Mouse (Mus musculus): ENCODE data around the gene Wbp1. TPM values are rescaled to one million over a fixed set of nuclear protein-coding genes. Genes with fewer than 3 reads are reported as not detected.

Wbp1 gene
- total and polyA plus RNA-seq, 3 experiments: 19.3 to 27.5 (median 24.1) TPM

GRCm38 (mm10) chr6:83071220-83071619, 50.1 kb downstream of the Wbp1 start (continued):
- TF ChIP-seq USF1 (IDR thresholded peaks at IDR 0.05; ENCODE audit: low read depth, low read length): no peak

DNA sequence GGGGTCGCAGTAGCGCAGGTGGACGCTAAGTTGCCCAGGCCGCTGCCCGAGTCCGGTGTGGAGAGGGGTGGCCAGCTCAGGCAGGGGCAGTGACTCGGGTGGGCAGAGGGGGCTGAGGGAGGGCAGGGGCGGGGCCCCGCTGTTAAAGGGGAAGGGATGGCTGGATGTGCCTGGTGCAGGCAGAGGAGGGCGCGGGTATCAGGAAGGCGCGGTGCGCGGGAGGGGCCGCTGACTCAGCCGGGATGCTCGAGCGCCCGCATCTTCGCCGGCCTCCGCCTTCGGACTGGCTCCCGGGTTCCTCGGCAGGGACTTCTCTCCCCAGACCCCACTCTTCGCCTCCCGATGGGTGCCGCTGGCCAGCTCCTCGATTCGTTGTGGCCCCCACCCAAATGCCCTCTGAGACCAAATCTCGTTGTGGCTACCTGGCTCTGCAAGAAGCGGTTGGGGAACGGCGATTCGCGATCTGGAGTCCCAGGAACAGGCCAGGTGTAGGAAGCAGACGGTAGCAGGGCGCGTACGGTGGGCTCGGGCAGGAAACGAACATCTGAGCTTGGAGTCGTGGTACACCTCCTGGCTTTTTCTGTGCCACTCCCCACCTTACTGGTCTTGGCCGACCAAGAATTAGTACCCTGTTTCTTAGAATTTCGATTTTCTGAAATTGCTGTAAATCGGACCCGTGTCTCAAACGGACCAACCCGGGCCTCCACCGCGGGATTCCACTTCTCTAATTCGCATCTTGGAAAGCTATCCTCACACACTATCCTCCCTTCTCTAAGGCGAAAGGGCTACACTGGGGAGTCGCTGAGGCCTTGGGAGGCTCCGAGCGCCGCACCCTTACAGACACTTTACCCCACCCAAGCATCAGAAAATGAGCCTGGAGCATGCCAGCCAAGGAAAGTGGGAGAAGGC, 50.8 kb downstream of the Wbp1 start:
- TF ChIP-seq MAFK (IDR thresholded peaks at IDR 0.05; ENCODE audit: insufficient replicate concordance, low read length) (no peak), MAZ (IDR thresholded peaks at IDR 0.05; ENCODE audit: low read depth, low read length) (no peak), USF1 (IDR thresholded peaks at IDR 0.05; ENCODE audit: low read depth, low read length) (no peak), MYC (IDR thresholded peaks at IDR 0.05; ENCODE audit: low read depth, low read length) (no peak), EP300 (IDR thresholded peaks at IDR 0.05; ENCODE audit: low read length) (no peak), CTCF (conservative IDR thresholded peaks at IDR 0.05 in 1 of 2, IDR thresholded peaks at IDR 0.05 in 1 of 2; ENCODE audit: low read depth in 2 of 2, low read length in 2 of 2) (no peak), SIN3A (IDR thresholded peaks at IDR 0.05; ENCODE audit: low read length) (no peak), NRF1 (IDR thresholded peaks at IDR 0.05; ENCODE audit: low read depth, low read length) (no peak), BHLHE40 (IDR thresholded peaks at IDR 0.05; ENCODE audit: low read depth, low read length) (no peak), TBP (conservative IDR thresholded peaks at IDR 0.05; ENCODE audit: low read depth, low read length) (no peak), MAX (IDR thresholded peaks at IDR 0.05; ENCODE audit: low read length) (no peak)

DNA sequence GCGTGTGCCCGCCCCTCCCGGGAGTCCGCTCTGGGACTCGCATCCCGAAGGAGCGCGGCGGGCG, 51.3 kb downstream of the Wbp1 start, which contains the start of gene Tlx2:
TSS of gene Tlx2 (minus strand) at position 47 of the 64 bp plus-strand sequence.
- Histone ChIP-seq H3K36me3 (replicated peaks in 1 of 2; ENCODE audit: control insufficient read depth in 1 of 2, insufficient read depth in 1 of 2, low read length in 1 of 2) (peaks cover 0 to 20% of the 10 kb centered on the region in 2 experiments), H3K4me1 (ENCODE audit: control insufficient read depth in 1 of 2, insufficient read depth in 2 of 2) (no peaks in the 10 kb centered on the region), H3K9me3 (replicated peaks; ENCODE audit: low read length) (peaks cover 33% of the 10 kb centered on the region), H3K27me3 (replicated peaks) (no peaks in the 10 kb centered on the region), H3K9ac (ENCODE audit: insufficient read depth, low read depth) (no peak within 1 kb of the TSS), H3K27ac (ENCODE audit: insufficient read depth, low read depth) (no peak within 1 kb of the TSS), H3K79me2 (replicated peaks; ENCODE audit: control insufficient read depth, extremely low read depth, insufficient read depth, poor library complexity, severe bottlenecking) (no peaks in the 10 kb centered on the region), H3K4me2 (ENCODE audit: insufficient read depth, low read depth, poor library complexity, severe bottlenecking) (no peak within 1 kb of the TSS), H3K4me3 (replicated peaks in 1 of 3; ENCODE audit: low read depth in 2 of 3, low read length in 2 of 3, poor library complexity in 1 of 3) (no peak within 1 kb of the TSS)
- TF ChIP-seq E2F4 (IDR thresholded peaks at IDR 0.05; ENCODE audit: insufficient replicate concordance, low read depth, low read length): no peak
- TF ChIP-seq POLR2A (IDR thresholded peaks at IDR 0.05; ENCODE audit: low read depth, low read length): no peak
- TF ChIP-seq KAT2A (IDR thresholded peaks at IDR 0.05; ENCODE audit: insufficient replicate concordance, low read length): no peak
- TF ChIP-seq UBTF (IDR thresholded peaks at IDR 0.05; ENCODE audit: low read depth, low read length): no peak
- no peak for TF ChIP-seq JUND (conservative IDR thresholded peaks at IDR 0.05; ENCODE audit: low read depth, low read length)
- TF ChIP-seq MXI1 (IDR thresholded peaks at IDR 0.05; ENCODE audit: low read depth, low read length): no peak
- no peak for TF ChIP-seq ZMIZ1 (IDR thresholded peaks at IDR 0.05; ENCODE audit: low read depth, low read length)
- TF ChIP-seq MAZ (IDR thresholded peaks at IDR 0.05; ENCODE audit: low read depth, low read length): no peak
- TF ChIP-seq SIN3A (IDR thresholded peaks at IDR 0.05; ENCODE audit: low read length): no peak
- TF ChIP-seq TCF12 (IDR thresholded peaks at IDR 0.05; ENCODE audit: low read depth, low read length): no peak
- in situ Hi-C loops (cut with MboI; ENCODE audit: low pct_ligation_motif_present, low pct_unique_long_range_greater_than_20kb, low sequenced_read_pairs) (no loop called here), dilution Hi-C loops (cut with MboI; ENCODE audit: extremely low pct_ligation_motif_present, extremely low pct_unique_long_range_greater_than_20kb, low sequenced_read_pairs) (no loop called here)
- DNase-seq (ENCODE audit: extremely low read depth): no peak

More for the DNA sequence above, 50.8 kb downstream of the Wbp1 start:
- H3K4me2 ChIP-seq (ENCODE audit: insufficient read depth, low read depth, poor library complexity, severe bottlenecking): no peak overlapping the region
- no peaks in the 10 kb centered on the region for H3K79me2 ChIP-seq (replicated peaks; ENCODE audit: control insufficient read depth, extremely low read depth, insufficient read depth, poor library complexity, severe bottlenecking)
- in situ Hi-C loops (cut with MboI; ENCODE audit: low pct_ligation_motif_present, low pct_unique_long_range_greater_than_20kb, low sequenced_read_pairs) (no loop called here), dilution Hi-C loops (cut with MboI; ENCODE audit: extremely low pct_ligation_motif_present, extremely low pct_unique_long_range_greater_than_20kb, low sequenced_read_pairs) (no loop called here)
- no peak overlapping the region for H3K27ac ChIP-seq (ENCODE audit: insufficient read depth, low read depth)
- no peak overlapping the region for H3K4me3 ChIP-seq (replicated peaks in 1 of 3; ENCODE audit: low read depth in 2 of 3, low read length in 2 of 3, poor library complexity in 1 of 3)
- no peaks in the 10 kb centered on the region for H3K4me1 ChIP-seq (ENCODE audit: control insufficient read depth in 1 of 2, insufficient read depth in 2 of 2)
- peaks cover 33% of the 10 kb centered on the region for H3K9me3 ChIP-seq (replicated peaks; ENCODE audit: low read length)
- DNase-seq (ENCODE audit: extremely low read depth): no peak
- peaks cover 0 to 18% of the 10 kb centered on the region in 2 experiments for H3K36me3 ChIP-seq (replicated peaks in 1 of 2; ENCODE audit: control insufficient read depth in 1 of 2, insufficient read depth in 1 of 2, low read length in 1 of 2)
- no peaks in the 10 kb centered on the region for H3K27me3 ChIP-seq (replicated peaks)
- no peak overlapping the region for H3K9ac ChIP-seq (ENCODE audit: insufficient read depth, low read depth)
